Mouse (Mus musculus) midbrain, postnatal 0 days (tissue): ENCODE data around the gene Dph2. TPM values are rescaled to one million over a fixed set of nuclear protein-coding genes. Genes with fewer than 3 reads are reported as not detected.

Experiments used
- ATAC-seq: fragments of 200-750 bp; cut with Nextera tagmentation; 2 replicates; pipeline ENCODE4 v1.8.0; 2017; ENCODE audit warnings: moderate number of reproducible peaks, mild to moderate bottlenecking, moderate TSS enrichment, moderate library complexity; ENCODE audit not compliant: low FRiP score
- DNase-seq: peaks from one replicate; pipeline ENCODE4 v3.0.0-alpha.2; 2015; ENCODE audit warnings: low spot score
- H3K27ac ChIP-seq: fragments of 300-500 bp; sonication (generic); 2 replicates; pipeline ENCODE4 v1.5.1; 2014; ENCODE audit warnings: low read depth, mild to moderate bottlenecking, low read length, mixed read lengths
- H3K27me3 ChIP-seq: fragments of 300-500 bp; sonication (generic); 2 replicates; pipeline ENCODE4 v1.6.1; 2014; ENCODE audit warnings: low read length, control low read depth, mixed read lengths; ENCODE audit not compliant: insufficient read depth
- H3K36me3 ChIP-seq: fragments of 300-500 bp; sonication (generic); 2 replicates; pipeline ENCODE4 v1.6.1; 2014; ENCODE audit warnings: low read length, control low read depth, mixed read lengths; ENCODE audit not compliant: insufficient read depth
- H3K4me1 ChIP-seq: fragments of 300-500 bp; sonication (generic); 2 replicates; pipeline ENCODE4 v1.6.1; 2014; ENCODE audit warnings: mild to moderate bottlenecking, control low read depth, antibody characterized with exemption, low read length, mixed read lengths; ENCODE audit not compliant: insufficient read depth
- H3K4me2 ChIP-seq: fragments of 300-500 bp; sonication (generic); 2 replicates; pipeline ENCODE4 v1.6.1; 2014; ENCODE audit warnings: low read depth, mild to moderate bottlenecking, low read length, mixed read lengths; ENCODE audit not compliant: poor library complexity, severe bottlenecking
- H3K4me3 ChIP-seq: fragments of 300-500 bp; sonication (generic); 2 replicates; pipeline ENCODE4 v1.5.1; 2014; ENCODE audit warnings: low read depth, mild to moderate bottlenecking, low read length, moderate library complexity
- H3K9ac ChIP-seq: fragments of 300-500 bp; sonication (generic); replicated peaks from 2 replicates; pipeline ENCODE4 v1.6.1; 2014; ENCODE audit warnings: mild to moderate bottlenecking, low read length, moderate library complexity, mixed read lengths; ENCODE audit not compliant: poor library complexity, severe bottlenecking
- H3K9me3 ChIP-seq: fragments of 300-500 bp; sonication (generic); 2 replicates; pipeline ENCODE4 v1.6.1; 2016; ENCODE audit warnings: low read length, control low read depth
- CTCF ChIP-seq: IDR thresholded peaks from 2 replicates; pipeline ENCODE4 v1.5.1; 2016; ENCODE audit warnings: antibody characterized with exemption, mild to moderate bottlenecking
- WGBS: fragments of 180-500 bp; shearing (Covaris S2); extraction: QIAGEN DNeasy Blood & Tissue Kit; methylation state at CpG from one replicate; pipeline ENCODE4 v1.1.7; 2014; 5-methylcytosine and 5-hydroxymethylcytosine counted together
- polyA plus RNA-seq: library from polyadenylated mRNA; unstranded; fragments of >200 nt; fragmentation: Nextera tagmentation; extraction: Ambion mirVana; gene quantifications from 2 replicates; pipeline ENCODE4 v1.2.1, GENCODE M21; 2015
- total RNA-seq: library from RNA; depleted of rRNA; stranded (reverse); fragments of >200 nt; gene quantifications from 2 replicates; pipeline ENCODE4 v1.2.3, GENCODE M21; 2014

Dph2 gene
- total and polyA plus RNA-seq, 2 experiments from 2014 or later, result 13.3 to 13.8 TPM

DNA sequence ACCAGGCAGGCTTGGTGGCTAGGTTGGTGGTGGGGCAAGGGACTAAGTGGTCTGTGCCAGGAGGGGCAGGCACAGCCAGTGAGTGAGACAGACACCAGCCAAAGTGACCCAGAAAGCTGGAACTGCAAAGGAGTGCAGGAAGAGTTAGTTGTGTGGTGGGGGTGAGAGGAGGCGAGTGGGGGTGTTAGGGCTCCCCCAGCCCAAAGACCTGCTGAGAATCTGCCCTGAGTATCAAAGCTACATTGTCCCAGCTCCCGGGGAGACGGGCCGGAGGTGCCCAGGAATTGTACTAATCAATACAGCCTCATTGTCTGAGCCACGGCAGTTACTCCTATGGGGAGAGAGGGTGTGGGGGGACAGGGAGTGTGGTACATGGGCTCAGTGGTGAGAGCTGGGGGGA, 42.3 kb downstream of the Dph2 start:
- peak overlapping the region; percentile 52 for H3K27ac ChIP-seq
- H3K4me2 ChIP-seq, result no peak overlapping the region

DNA sequence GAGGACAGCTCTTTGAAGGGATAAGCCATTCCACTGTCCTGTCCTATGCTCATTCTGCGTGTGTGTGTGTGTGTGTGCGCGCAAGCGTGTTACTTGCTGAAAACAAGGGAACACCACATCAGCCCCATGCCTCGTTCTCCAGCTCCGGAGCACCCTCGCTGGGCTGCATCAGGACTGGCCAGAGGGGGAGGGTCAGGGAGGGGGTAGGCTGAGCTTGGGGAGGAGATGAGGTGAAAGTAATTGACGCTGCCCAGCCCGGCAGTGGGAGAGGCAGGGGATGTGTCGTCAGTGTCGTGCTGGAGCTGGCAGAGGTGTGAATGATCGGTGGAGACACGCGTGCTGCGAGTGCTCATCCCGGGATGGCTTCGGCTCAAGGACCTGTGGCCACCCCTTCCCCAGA, 42.8 kb downstream of the Dph2 start:
- no peak overlapping the region for H3K4me3 ChIP-seq
- no peaks in the 10 kb centered on the region for H3K9me3 ChIP-seq
- DNase-seq (peak; percentile 48), ATAC-seq (peak; percentile 39; the same call in 1 of the 2 replicates)
- peak overlapping the region; percentile 47 for H3K27ac ChIP-seq
- no peak overlapping the region for H3K9ac ChIP-seq
- H3K27me3 ChIP-seq, result no peaks in the 10 kb centered on the region
- TF ChIP-seq CTCF, result no peak
- 56% methylated on average over 17 of the region's 17 CpGs for whole genome bisulfite sequencing
- no peaks in the 10 kb centered on the region; the same call in 1 of the 2 replicates for H3K4me1 ChIP-seq
- no peaks in the 10 kb centered on the region for H3K36me3 ChIP-seq
- H3K4me2 ChIP-seq, result no peak overlapping the region

More for the DNA sequence above, 42.3 kb downstream of the Dph2 start:
- no peak overlapping the region for H3K4me3 ChIP-seq
- ATAC-seq (peak; percentile 74), DNase-seq (peak; percentile 66)
- H3K36me3 ChIP-seq, result no peaks in the 10 kb centered on the region
- TF ChIP-seq CTCF, result no peak
- no peaks in the 10 kb centered on the region for H3K9me3 ChIP-seq
- no peaks in the 10 kb centered on the region; the same call in 1 of the 2 replicates for H3K4me1 ChIP-seq
- no peaks in the 10 kb centered on the region for H3K27me3 ChIP-seq
- H3K9ac ChIP-seq, result no peak overlapping the region
- 18% methylated on average over 5 of the region's 5 CpGs for WGBS

DNA sequence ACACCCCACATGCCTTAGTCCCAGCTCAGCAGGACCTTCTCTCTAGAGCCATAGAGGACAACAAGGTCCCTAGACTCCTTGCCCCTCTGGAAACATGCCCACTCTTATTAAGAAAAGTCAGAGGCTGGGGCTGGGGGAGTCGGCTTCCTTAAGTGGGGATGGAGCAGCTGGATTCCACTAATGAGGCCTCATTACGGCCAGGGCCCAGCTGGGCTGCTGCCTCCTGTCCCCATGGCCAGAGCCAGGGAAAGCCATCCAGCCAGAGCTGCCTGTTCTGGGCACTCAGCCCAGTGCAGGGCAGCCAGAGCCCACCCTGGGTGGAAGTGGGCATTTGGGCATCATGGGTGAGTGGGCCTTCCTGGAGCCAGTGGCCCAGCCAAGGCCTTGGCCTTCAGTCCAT, 44.8 kb downstream of the Dph2 start:
- Histone ChIP-seq H3K4me3 (no peak overlapping the region), H3K9ac (no peak overlapping the region), H3K27me3 (no peaks in the 10 kb centered on the region), H3K4me2 (no peak overlapping the region), H3K4me1 (no peaks in the 10 kb centered on the region; the same call in 1 of the 2 replicates), H3K9me3 (no peaks in the 10 kb centered on the region), H3K27ac (peak overlapping the region; percentile 2; the same call in 1 of the 2 replicates), H3K36me3 (peaks cover 7% of the 10 kb centered on the region; the same call in 1 of the 2 replicates)
- WGBS, result 29% methylated on average over 2 of the region's 2 CpGs
- ATAC-seq (no peak), DNase-seq (peak; percentile 78)
- TF ChIP-seq CTCF, result no peak

DNA sequence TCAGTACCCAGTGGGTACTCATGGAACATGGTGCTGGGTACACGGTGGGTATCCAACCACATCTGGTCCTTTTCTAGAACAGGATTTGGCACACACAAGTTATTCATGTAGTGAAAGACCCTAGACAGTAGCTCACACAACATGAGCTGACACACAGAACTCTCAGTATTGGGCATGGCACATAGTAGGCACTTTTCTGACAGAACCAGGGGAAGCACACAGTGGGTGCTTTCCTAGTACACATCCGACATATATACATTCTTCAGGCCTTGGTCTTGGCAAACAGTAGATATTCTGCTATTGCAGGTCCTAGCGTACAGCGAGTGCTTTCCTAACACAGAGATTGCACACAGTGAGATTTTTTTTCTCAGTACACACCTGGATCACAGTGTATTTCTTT, 45.6 kb downstream of the Dph2 start:
- H3K9me3 ChIP-seq, result no peaks in the 10 kb centered on the region
- H3K4me3 ChIP-seq, result no peak overlapping the region
- no peak overlapping the region for H3K9ac ChIP-seq
- no peaks in the 10 kb centered on the region for H3K27me3 ChIP-seq
- no peak for DNase-seq
- no peak overlapping the region for H3K4me2 ChIP-seq
- no peak for ATAC-seq
- H3K36me3 ChIP-seq, result peaks cover 7% of the 10 kb centered on the region; the same call in 1 of the 2 replicates
- no peaks in the 10 kb centered on the region; the same call in 1 of the 2 replicates for H3K4me1 ChIP-seq
- no peak for TF ChIP-seq CTCF
- 96% methylated on average over 4 of the region's 4 CpGs for WGBS
- no peak overlapping the region for H3K27ac ChIP-seq

DNA sequence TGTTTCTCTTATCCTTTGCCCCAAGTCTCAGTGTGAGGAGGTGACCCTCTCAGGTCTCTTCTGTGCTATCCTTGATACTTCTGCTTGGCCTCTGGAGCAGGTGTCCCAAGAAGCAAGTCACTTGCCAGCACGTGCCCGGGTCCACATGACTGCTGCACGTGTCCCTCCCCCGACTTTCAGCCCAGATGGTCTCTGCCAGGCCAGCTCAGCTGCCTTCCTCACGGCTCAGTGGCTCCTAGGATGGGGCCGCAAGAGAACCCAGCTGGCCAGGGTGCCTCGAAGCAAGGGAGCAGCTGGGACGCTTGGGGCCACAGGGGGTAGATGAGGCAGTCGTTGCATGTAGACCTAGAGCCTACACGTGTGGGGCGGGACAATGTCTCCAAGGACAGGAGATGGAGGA, 46.5 kb downstream of the Dph2 start:
- Histone ChIP-seq H3K27me3 (no peaks in the 10 kb centered on the region), H3K4me1 (no peaks in the 10 kb centered on the region; the same call in 1 of the 2 replicates), H3K9ac (no peak overlapping the region), H3K4me2 (no peak overlapping the region), H3K36me3 (peaks cover 7% of the 10 kb centered on the region; the same call in 1 of the 2 replicates), H3K4me3 (no peak overlapping the region), H3K9me3 (no peaks in the 10 kb centered on the region), H3K27ac (no peak overlapping the region)
- WGBS, result 68% methylated on average over 11 of the region's 11 CpGs
- TF ChIP-seq CTCF, result no peak
- ATAC-seq, result no peak
- no peak for DNase-seq

DNA sequence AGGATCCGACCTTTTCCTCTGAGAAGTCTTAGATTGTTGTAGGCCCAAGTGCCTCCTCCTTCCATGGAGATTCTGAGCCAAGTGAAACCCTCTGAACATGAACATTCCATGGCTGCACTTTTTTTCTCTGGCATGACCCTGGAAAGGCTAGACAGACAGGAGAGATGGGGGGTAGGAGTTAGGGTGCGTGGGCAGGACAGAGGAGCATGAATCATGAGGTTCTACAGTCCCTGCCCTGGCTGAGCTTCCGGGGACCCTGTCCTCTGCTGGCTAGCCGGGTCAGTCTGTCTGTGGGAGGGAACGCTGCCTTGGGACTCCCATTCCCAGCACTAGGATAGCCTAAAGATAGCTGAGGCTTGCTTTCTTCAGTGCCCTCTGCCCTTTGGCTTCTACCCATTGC, 47.4 kb downstream of the Dph2 start:
- Histone ChIP-seq H3K27ac (no peak overlapping the region), H3K4me1 (no peaks in the 10 kb centered on the region), H3K9ac (no peak overlapping the region), H3K9me3 (no peaks in the 10 kb centered on the region), H3K4me2 (no peak overlapping the region), H3K27me3 (no peaks in the 10 kb centered on the region), H3K36me3 (peaks cover 7% of the 10 kb centered on the region; the same call in 1 of the 2 replicates), H3K4me3 (no peak overlapping the region)
- DNase-seq (no peak), ATAC-seq (no peak)
- no peak for TF ChIP-seq CTCF
- WGBS, result 84% methylated on average over 5 of the region's 5 CpGs
